Mouse (Mus musculus) MEL-GATA-1-ER (cell line): ENCODE results near the gene 6030468B19Rik.

ENCODE experiments used
- DNase-seq: peaks from one replicate; pipeline ENCODE4 v3.0.0-alpha.2; 2012; ENCODE audit warnings: low read depth; ENCODE audit errors: extremely low read depth

The 6030468B19Rik gene

GRCm38 (mm10) chr11:117855360-117855759 is 57.9 kb downstream of the 6030468B19Rik start:
- no peak for DNase-seq

GRCm38 (mm10) chr11:117855975-117856374 is 58.5 kb downstream of the 6030468B19Rik start:
- DNase-seq: no peak
